Mouse (Mus musculus) left cerebral cortex, postnatal 25 days (tissue): ENCODE measurements at regions not wholly inside any gene's neighbourhood (a gene's known extent, or its start where the extent isn't known, plus 50 kb on each side); places are given as distances from the start of the nearest gene placed in this dataset.

ENCODE experiments used
- DNase-seq, 2 experiments: peaks; one replicate each; pipeline ENCODE4 v3.0.0; 2022; ENCODE audit warnings: low spot score in 2 of 2, mixed read lengths in 1 of 2
- intact Hi-C: fragments of 180-260 bp; cut with DNase I; formaldehyde crosslinking; loops from one replicate; pipeline ENCODE4 v1.15.1; 2025

DNA sequence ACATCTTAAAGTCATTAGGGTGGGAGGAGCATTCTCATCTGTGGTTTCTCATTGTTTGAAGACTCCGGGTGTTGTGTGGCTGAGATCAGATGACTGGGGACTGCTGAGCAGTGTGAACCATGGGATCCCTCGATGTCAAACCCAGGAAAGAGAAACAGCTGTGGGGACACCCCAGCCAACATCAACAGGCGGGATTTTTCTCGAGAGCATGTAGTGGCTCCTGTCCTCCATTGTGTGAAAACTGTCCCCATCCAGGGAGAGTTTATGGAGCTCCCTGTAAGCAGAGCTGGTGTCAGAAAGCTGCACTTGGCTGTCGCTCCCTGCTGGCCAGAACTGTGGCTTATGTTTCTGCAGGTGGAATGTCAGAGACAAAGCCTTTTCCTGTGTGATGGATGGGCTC lies 210.7 kb upstream of the Bmper start:
- intact Hi-C loops = loop anchor here (10.0 kb wide), 1 partner anchor 297 kb away; no protein-coding TSS in a partner anchor
- no peak for DNase-seq

DNA sequence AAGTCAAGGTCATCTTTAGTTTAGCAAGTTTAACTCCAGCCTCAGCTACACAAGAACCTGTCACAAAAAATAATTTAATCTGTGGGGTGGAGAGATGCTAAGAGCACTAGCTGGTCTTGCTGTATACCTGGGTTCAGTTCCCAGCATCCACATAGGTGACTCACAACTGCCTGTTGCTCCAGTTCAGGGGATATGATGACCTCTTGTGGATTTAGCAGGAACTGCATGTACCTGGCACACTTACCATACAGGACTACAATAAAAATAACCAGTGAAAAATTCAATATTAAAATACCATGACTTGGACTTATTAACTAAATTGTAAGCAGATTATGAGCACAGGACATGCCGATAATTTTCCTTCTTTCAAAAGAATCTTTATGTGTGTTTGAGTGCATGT lies 206.1 kb upstream of the Bmper start:
- DNase-seq = no peak
- intact Hi-C loops = loop anchor here (10.0 kb wide), 1 partner anchor 302 kb away; no protein-coding TSS in a partner anchor

DNA sequence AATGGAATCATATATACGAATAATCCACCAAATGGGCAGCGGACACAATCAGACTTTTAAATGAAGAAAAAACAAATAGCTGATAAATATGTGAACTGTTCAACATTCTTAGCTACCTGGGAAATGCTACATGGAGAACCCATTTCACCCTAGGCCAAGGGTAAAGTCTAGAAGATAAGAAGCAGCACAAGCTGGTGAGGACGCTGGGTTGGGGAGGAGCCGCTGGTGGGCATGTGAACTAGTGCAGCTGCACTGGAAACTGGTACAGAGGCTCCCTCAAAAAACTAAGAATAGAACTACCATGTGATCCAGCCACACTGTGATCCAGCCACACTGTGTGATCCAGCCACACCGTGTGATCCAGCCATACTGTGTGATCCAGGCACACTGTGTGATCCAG lies 198.8 kb upstream of the Bmper start:
- intact Hi-C loops = no loop called here
- no peak for DNase-seq

DNA sequence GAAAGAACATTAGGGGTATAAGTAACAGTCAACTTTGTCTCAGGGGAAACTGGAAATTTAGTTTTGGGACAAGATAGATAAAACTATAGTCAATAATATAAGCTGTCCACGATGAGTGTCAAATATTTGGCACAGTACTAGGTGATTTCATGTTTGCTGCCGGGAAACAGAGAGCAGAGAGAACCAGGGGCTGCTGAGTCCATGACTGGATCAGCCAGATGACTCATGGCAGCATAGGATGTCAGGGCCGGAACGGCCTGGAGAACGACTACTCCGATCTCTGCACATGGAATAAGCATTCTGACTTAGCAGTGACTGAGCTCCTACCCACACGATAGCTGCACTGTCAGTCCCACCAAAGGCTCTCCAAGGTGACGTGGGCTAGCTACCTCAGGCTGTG lies 197.6 kb upstream of the Bmper start:
- intact Hi-C loops = loop anchor here (5.0 kb wide), 2 partner anchors 227 to 342 kb away; no protein-coding TSS in a partner anchor
- no peak for DNase-seq

DNA sequence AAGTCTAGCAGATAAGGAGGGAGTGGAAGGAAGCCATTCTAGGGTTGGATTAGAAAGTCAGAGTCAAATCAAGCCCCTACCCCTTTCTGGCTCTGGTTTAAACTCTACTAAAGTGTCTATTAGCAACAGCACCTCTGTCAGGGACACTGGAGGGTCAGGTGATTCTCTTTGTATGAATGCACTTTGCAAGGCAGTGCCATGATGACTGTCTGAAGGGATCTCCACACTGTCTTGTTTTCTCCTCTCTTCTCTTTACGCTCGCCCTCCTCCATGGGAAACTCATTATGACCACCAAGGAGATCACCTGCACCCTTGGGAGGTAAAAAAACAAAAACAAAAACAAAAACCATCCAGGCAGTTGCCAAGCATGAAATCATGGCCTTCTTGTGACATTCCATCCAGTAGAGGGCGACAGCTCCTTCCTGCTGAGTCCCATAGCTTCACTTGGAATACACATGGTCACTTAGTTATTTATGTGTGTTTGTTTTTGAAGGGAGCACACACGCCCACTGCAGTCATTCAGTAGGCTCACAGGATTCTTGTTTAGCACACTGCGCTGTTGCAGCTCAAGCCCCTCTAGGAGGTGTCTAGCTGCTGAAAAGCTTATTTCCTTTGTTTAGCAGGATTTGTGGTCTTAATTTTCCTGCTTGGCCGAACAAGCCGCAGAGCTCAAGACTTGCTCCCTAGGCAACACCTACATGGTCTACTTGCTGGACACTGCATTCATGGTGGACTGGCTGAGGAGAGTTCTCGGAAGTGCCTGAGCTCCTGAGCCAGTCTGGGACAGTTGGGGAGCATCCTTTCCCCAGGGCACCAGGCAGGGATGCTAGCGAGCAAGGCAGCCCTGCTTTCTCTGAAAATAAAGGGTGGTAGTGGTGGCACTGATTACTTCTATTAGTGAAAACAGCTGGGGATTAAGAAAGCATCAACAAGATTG lies 195.2 kb upstream of the Bmper start:
- intact Hi-C loops = loop anchor here (2.0 to 5.0 kb wide), 3 partner anchors 185 to 340 kb away; no protein-coding TSS in a partner anchor
- DNase-seq = peak; percentile 74 to 79

DNA sequence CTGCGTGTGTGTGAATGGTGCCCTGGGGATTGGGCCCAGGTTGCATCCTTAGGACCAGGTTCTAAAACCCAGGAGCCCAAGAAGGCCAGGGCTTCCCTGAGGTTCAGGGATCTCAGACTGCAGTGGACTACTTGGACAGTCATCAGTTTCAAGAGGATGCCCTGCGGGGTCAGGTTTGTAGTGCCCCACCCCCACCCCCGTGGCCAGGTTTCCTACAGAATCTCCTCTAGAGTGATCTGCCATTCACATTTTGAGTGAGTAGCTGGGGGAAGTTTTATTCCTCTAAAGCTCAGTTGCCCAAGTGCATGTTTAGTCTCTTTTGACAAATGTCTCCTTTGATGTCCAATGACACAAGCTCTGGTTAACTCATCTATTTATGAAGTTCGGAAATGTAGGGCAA lies 193.5 kb upstream of the Bmper start:
- intact Hi-C loops = loop anchor here (5.0 kb wide), 2 partner anchors 223 to 338 kb away; no protein-coding TSS in a partner anchor
- DNase-seq = no peak

DNA sequence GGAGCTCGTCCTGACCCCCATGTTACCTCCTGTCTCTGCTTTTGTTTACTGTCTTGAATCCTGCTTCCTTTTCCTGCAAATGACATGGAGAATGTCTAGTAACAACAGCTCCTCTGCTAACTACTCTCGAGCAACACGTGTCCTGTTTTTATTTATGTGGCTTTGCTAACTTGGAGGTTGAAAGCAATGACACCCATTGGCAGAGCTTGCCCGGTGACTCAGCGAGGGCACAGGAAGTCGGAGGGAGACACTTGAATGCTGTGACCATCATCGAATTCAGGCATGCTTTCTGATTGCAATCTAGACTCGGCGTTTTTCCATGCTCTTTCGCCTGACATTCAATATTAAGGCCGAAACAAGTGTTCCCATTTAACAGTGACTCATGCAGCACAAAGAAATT lies 192.7 kb upstream of the Bmper start:
- no peak for DNase-seq
- intact Hi-C loops = no loop called here

DNA sequence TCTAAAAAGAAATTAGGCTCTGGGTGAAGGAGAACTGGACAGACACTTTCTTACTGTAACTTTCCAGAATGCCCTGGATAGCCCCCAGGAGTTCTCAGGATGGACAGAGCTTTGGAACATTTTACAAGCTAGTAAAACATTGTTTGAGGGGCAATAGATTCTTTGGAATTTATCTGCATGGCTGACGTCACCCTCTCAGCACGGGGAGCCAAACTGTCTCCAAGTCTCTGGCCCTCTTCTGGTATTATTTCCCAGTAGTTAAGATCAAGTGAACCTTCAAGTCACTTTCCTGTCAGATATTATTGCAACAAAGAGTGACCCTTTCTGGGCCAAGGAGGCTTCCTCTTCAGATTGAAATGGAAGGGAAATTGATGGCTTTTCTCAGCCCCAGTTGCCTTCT lies 192.3 kb upstream of the Bmper start:
- intact Hi-C loops = no loop called here
- no peak for DNase-seq

DNA sequence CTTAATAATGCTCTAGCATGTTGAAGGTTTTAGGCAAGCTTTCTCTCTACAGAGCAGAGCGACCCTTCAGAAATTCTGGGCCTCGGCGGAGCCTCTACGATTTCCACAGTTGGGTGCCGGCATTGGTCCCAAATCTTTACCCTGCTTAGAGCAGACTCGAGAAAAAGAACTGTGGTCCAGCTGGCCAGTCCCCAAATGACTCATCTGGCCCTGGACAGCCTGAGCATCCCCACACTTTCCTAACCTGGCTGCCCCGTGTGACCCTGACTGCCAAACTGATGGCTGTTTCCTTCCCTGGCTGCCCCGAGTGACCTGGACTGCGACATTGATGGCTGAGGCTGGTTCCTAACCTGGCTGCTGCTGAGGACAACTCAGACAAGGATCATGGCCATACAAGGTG lies 191.0 kb upstream of the Bmper start:
- intact Hi-C loops = no loop called here
- no peak for DNase-seq

DNA sequence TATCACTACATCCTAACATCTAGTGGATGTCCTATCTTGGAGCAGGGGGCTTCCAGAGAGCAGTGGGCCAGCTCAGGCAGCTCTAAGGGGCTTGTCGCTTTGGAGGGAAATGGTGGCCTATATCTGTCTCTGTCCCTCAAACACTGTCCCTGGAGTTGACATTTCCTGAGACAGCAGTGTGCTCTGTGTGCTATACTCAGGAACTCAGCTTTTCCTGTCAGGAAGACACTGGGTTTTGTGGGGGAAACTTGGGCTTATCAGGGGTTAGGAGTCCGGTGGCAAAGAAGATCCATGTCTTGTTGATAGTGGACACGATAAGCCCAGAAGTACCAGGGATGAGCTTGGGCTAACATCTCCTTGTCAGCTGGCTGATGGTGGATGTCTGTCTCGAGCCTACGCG lies 187.6 kb upstream of the Bmper start:
- intact Hi-C loops = no loop called here

DNA sequence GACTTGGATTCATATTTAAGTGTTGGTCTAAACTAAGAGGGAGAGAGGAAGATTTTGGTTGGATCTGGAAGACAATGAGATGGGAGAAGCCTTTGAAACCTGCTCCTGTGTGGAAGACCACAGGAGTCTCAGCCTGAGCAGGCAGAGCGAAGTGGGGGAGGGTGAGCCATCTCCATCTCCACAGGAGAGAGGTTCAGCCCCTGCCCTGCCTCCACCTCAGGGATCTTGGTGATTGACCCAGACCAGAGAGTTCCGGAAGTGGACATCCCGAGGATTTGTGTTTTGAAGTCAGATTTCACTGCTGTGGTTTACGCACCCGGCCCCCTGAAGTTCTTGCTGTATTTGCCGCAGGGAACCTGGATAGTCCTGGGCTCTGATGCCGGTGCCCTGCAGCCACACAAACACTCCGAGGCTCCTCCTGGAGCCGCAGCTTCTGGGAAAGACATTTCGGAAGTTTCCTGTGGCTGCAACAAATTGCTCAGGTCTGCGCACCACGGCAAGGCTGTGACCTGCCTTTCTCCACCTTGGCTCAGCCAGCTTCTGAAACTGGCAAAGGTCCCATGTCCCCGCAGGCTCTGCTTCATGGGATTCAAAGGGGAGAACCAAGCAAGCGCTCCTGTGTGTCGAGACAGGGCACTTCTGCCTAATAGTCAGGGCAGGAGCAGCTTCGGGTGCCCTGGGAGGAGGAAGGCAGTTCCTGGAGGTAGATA lies 186.8 kb upstream of the Bmper start:
- intact Hi-C loops = no loop called here
- no peak for DNase-seq

More for the DNA sequence above, 187.6 kb upstream of the Bmper start:
- no peak for DNase-seq

DNA sequence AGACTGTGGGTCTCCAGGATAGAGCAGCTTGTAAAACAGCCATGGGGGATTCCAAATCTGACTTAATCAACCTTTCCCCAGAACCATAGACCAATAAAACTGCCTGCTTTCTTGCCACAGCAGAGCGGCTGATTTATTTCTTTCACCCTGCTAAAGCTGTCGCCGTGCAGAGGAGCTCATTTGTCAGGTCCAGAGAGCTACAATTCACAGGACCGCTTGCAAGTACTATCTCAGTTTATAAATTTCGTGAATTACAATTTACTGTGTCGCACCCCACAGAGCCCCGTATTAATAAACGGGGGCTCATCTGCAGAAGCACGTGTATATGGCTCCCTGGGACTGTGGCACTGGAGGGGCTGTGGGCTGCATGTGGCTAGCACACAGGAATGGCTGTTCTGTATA lies 185.4 kb upstream of the Bmper start:
- intact Hi-C loops = no loop called here

DNA sequence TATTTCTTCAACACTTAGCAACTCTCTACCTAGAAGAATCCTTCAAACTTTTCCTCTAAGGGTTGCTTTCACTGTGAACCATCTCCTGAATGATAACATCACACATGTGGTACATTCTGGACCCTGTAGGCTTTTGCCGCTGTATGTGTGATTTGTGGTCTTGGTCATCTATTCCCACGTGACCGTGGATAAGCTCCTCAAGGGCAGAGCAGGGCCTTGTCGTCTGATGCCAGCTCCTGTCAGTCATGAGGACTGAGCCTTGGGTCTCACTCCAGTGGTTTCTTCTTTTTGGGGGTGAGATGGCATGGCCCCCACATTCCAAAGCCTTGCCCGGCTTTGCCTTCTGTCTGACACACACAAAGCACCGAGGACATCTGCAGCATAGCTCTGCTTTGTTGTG lies 183.3 kb upstream of the Bmper start:
- DNase-seq = no peak
- intact Hi-C loops = no loop called here

More for the DNA sequence above, 185.4 kb upstream of the Bmper start:
- DNase-seq = no peak

DNA sequence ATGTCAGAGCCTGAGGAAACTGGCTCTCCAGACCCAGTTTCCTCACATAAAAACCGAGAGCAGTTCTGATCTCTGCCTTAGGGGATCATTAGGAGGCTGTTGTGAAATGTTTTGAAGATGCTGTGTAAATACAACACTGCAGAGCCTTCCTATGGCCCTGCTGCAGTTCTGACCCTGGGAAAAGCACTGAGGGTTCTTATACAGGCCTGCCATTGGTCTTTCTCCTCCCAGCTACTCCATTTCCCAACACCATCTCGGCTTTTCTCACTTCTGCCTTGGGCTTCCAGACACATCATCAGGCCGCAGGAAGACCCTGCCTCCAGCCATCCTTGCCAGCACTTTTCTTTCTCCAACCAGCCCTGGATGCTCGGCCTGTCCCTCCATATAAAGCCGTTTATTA lies 181.9 kb upstream of the Bmper start:
- DNase-seq = no peak
- intact Hi-C loops = no loop called here

DNA sequence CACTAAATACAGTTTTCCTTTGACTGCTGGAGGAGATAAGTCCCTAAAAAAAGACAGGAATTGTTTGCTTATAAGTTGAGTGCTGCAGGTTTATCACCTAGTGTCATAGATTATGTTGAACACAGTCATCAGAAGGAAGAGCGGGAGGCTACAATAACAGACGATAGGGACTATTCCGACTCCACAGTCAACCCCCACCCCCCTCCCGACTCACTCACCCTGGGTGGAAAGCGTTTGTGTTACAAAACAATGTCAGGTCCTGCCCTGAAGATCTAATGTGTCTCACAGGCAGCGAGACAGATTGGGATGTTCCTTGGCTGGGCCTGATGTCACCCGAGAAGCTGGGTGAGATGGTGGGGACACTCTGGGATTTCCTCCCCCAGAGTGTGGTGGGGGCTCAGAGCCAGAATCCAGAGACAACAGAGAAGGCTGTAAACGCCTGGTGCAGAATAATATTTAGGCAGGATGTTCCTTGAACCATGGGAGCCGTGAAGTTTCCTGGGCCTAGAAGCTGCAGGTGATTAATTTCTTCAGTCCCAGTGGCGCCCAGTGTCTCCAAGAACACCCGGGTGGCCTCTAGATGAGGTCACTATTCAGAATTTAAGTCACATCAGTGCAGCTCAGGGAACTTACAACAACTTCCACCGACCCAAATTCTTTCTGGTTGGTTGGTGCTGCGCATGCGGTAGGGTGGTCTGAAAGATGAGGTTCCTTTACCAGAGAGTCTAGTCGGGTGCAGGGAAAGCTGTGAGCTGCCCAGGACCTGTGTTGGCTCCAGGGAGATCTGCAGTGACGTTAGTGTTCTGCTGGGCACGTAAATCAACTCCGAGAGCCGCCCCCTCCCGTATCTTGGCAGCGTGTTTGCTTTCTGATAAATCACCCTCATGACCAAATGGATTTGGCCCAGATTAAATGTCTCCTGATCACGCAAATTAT lies 181.1 kb upstream of the Bmper start:
- intact Hi-C loops = no loop called here
- no peak for DNase-seq

DNA sequence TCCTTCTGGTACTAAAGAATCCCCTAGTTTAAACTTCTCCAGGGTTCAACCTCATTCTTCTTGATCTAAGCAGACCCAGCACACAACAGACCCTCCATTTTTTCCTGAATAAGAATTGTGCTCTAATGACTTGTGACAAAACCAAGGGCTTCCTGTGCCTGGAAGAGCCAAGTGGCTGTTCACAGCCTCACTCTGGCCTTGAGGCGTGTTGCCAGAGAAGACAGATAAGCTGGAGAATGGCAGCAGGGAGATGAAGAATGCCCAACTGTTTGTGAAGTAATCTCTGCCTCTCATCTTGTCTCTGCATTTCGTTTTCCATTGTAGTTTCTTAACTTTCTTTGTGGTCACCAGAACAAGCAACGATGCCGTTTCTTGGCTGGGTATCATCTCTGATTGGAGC lies 179.9 kb upstream of the Bmper start:
- DNase-seq = no peak
- intact Hi-C loops = no loop called here

DNA sequence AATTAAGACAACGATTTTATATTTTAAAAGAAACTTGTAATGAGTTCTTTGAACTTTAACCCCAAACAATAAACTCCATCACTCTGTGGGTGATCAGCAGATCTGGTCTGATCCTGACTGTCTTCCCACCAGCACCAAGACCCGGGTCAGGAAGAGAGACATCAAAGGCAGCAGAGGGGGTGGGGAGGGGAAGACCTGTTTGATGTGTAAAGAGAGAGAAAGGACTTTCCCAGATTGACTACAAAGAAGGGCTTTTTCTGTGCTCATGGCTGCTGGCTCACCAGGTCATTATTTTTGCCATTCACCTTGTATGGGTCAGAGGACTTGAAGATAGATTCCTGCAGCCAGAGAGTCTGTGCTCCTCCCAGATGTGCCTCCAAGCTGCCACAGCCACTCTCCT lies 177.4 kb upstream of the Bmper start:
- no peak for DNase-seq
- intact Hi-C loops = no loop called here

DNA sequence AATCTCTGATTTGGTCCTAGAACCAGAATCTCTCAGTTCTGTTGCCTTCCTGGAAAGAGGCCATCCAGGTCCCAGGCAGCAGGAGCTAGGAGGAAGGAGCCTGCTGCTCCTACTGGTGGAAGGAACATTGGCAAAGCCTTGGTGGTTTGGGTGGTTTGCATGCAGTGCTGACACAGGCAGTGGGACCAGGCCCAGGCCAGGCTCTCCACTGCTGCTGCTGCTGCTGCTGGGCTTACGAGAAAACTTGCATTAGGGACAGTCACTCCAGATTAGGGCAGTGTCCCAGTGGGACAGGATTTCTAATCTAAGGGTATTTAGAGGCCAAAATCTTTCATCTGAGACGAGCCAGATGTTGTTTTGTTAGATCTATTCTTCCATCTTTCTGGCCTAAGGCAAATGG lies 172.1 kb upstream of the Bmper start:
- DNase-seq = no peak
- intact Hi-C loops = no loop called here

DNA sequence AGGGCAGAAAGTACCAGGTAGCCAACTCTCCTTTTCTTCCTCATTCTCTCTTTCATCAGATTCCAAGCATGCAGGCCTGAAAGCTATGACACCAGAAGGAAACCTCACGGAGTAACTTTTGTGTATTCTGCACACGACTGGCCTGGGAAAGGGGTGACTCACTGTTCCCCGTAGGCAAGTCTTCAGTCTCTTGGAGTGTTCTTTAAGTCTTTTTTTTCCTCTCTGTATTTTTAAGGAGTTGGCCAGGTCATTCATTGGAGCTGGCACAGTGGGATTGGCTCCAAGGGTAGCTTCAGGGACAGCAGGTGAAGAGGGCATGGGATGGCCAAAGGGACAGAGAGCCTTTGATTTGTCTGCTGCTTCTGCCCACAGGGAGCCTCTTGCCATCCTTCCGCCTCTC lies 163.3 kb upstream of the Bmper start:
- no peak for DNase-seq
- intact Hi-C loops = no loop called here

DNA sequence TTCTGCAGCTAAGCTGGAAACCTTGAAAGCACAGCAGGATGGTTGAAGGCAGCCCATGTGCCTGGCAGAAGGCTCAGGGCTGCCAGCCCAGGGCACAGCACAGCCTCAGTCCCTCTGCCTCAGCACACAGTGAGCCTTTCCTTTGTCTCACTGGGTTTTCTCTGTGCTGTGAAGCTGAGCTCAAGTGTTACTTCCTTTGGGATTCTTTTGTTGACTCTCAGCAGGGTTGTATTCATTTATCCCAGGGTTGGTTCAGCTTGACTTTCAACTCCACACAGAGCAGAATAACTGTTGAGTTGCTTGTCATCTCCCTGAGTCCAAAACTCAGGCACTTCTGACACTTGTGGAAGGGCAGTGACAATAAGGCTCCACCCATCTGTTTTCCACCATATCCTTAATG lies 162.3 kb upstream of the Bmper start:
- intact Hi-C loops = no loop called here
- DNase-seq = no peak
